Mouse (Mus musculus) c-Kit-negative CD71-positive TER-119-positive erythroid progenitor cells, embryonic 14.5 days (primary cell): Measurements from ENCODE around the gene Nceh1.

Source experiments
- DNase-seq: peaks from one replicate; pipeline ENCODE4 v3.0.0-alpha.2; 2013; ENCODE audit warnings: low read depth, low spot score

The Nceh1 gene

GRCm38 (mm10) chr3:27322591-27322990 is 139.8 kb downstream of the Nceh1 start:
- no peak for DNase-seq

GRCm38 (mm10) chr3:27323551-27323950 is 140.8 kb downstream of the Nceh1 start:
- no peak for DNase-seq

DNA sequence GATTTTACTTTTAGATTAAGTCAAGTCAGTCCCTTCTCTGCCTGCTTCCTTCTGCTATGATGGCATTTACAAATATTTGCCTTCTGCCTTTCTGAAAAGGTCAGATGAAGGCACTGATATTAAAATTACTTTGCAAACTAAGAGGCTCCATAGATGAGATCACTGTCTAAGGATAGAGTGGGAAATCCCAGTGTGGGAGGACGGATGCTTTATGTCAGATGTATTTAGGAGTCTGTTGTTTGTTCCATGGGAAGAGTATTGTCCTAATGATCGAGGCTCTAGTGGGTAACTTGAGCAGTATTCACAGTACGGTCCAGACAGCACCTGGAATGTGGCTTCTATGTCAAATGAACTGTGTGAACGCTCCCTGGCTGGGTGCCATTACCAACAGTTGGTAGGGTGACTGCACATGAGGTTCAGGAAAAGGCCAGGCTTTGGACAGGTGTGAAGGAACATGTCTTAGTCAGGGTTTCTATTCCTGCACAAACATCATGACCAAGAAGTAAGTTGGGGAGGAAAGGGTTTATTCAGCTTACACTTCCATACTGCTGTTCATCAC is 143.9 kb downstream of the Nceh1 start:
- no peak for DNase-seq

DNA sequence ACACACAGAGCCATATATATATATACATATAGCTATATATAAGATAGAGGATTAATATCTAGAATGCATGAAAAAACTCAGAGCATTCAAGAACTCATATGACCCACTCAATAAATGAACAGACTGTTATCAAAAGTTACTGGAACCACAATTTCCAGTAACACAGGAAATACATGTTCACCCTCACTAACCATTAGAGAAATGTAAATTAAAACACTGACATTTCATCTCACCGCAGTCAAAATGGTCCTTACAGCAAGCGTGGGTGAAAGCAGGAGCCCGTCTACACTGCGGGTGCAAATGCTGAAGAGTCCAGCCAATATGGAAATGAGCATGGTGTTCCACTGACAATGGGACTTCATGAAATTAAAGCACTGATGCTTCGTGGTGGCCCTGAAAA is 147.9 kb downstream of the Nceh1 start:
- DNase-seq: no peak
